Comparison of ENCODE assay signal across 13 mouse cellular contexts in the genomic region with DNA sequence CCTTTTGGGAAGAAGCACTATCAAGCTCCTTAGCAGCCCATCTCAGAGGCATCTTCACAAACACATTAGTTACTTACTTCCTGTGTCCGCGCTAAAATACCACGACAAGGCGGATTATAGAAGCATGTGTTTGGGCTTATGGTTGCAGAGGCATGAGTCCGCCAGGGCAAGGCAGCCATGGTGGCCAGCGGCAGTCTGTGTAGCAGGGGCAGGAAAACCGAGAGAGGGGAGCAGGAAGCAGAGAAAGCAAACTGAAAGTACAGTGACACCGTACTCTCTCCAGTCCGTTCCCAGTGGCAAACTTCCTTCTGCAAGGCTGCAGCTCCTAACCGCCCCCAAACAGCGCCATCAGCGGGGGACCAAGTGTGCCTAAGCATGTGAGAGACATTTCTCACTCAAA. TPM values are rescaled to one million over a fixed set of nuclear protein-coding genes. Genes with fewer than 3 reads are reported as not detected.
DNase-seq lines count a peak whose midpoint lies in the region; ATAC-seq and TF ChIP-seq lines count a peak whose summit lies in the region.
"Had no signal": no experiment of that assay in that cellular context is flagged by ENCODE, and none has a peak within 500 bp of the region (broad histone marks: within the 10 kb centered on the region; RNA-seq: fewer than 3 reads in every experiment).

No protein-coding gene starts in this region.

- no peaks in the 10 kb centered on the region for H3K27me3 ChIP-seq in lung, embryonic 15.5 days
- no peaks in the 10 kb centered on the region for H3K27me3 ChIP-seq in liver, embryonic 11.5 days (replicated peaks; ENCODE audit: control insufficient read depth, insufficient read depth, low read length)
- H3K27me3 ChIP-seq in stomach, embryonic 14.5 days (ENCODE audit: control insufficient read depth, insufficient read depth, low read length): no peaks in the 10 kb centered on the region

- peak overlapping the region; percentile 35; the same call in 1 of the 2 replicates for H3K27ac ChIP-seq in gastrocnemius, adult 2 months
- H3K27ac ChIP-seq in lung, embryonic 15.5 days: no peak overlapping the region
- no peak overlapping the region for H3K27ac ChIP-seq in liver, embryonic 11.5 days (ENCODE audit: low read depth, low read length)
- H3K27ac ChIP-seq in stomach, embryonic 14.5 days (ENCODE audit: low read length): no peak overlapping the region

- 58% methylated on average over 12 of the region's 12 CpGs for WGBS in lung, embryonic 15.5 days
- 35% methylated on average over 12 of the region's 12 CpGs for WGBS in liver, embryonic 11.5 days
- 69% methylated on average over 12 of the region's 12 CpGs for WGBS in stomach, embryonic 14.5 days

- H3K36me3 ChIP-seq in lung, embryonic 15.5 days: no peaks in the 10 kb centered on the region
- no peaks in the 10 kb centered on the region for H3K36me3 ChIP-seq in liver, embryonic 11.5 days (ENCODE audit: control insufficient read depth, insufficient read depth, low read length)
- H3K36me3 ChIP-seq in stomach, embryonic 14.5 days (ENCODE audit: control insufficient read depth, insufficient read depth, low read length): no peaks in the 10 kb centered on the region

- DNase-seq in gastrocnemius, adult 2 months: no peak
- no peak for DNase-seq in gastrocnemius, adult 18-20 months (ENCODE audit: low spot score)
- DNase-seq in lung, postnatal 10 days: no peak
- no peak for DNase-seq in liver, embryonic 11.5 days (ENCODE audit: low spot score)
- DNase-seq in natural killer cell, adult 2 months (ENCODE audit: low spot score in 2 of 2): no peak
- DNase-seq in ovary, postnatal 14 days (ENCODE audit: low spot score): no peak
- DNase-seq: cerebellum, postnatal 25 days; gastrocnemius, postnatal 10 days; right cerebral cortex, postnatal 14 days had no signal

- intact Hi-C loops in gastrocnemius, adult 2 months (cut with DNase I): no loop called here

- 0 out of 2 replicates have a peak overlapping the region, but pooled peaks have one; percentile 12 for H3K9ac ChIP-seq in lung, embryonic 15.5 days
- H3K9ac ChIP-seq in liver, embryonic 11.5 days (ENCODE audit: low read depth, low read length): peak overlapping the region; percentile 35; the same call in 1 of the 2 replicates
- H3K9ac ChIP-seq in stomach, embryonic 14.5 days (replicated peaks; ENCODE audit: low read depth, low read length): no peak overlapping the region

- H3K9me3 ChIP-seq in lung, embryonic 15.5 days: no peaks in the 10 kb centered on the region
- no peaks in the 10 kb centered on the region for H3K9me3 ChIP-seq in liver, embryonic 11.5 days (ENCODE audit: control insufficient read depth, low read length)
- H3K9me3 ChIP-seq in stomach, embryonic 14.5 days (ENCODE audit: control insufficient read depth, low read depth, low read length): no peaks in the 10 kb centered on the region

- TF ChIP-seq CTCF in gastrocnemius, adult 2 months (IDR thresholded peaks at IDR 0.05): no peak

- H3K4me1 ChIP-seq in lung, embryonic 15.5 days: peaks cover 22% of the 10 kb centered on the region
- H3K4me1 ChIP-seq in liver, embryonic 11.5 days (replicated peaks; ENCODE audit: control insufficient read depth, insufficient read depth, low read length): peaks cover 7% of the 10 kb centered on the region
- H3K4me1 ChIP-seq in stomach, embryonic 14.5 days (ENCODE audit: control insufficient read depth, insufficient read depth, low read length): peaks cover 6% of the 10 kb centered on the region; the same call in 1 of the 2 replicates

- no peak for ATAC-seq in lung, embryonic 15.5 days (ENCODE audit: borderline replicate concordance, extremely low read depth, low FRiP score, low TSS enrichment)
- no peak for ATAC-seq in liver, embryonic 11.5 days (replicated peaks; ENCODE audit: low FRiP score)
- ATAC-seq in stomach, embryonic 14.5 days (ENCODE audit: insufficient number of reproducible peaks, insufficient read depth, low FRiP score, low read depth): no peak

- peak overlapping the region; percentile 21; the same call in 1 of the 2 replicates for H3K4me2 ChIP-seq in lung, embryonic 15.5 days
- H3K4me2 ChIP-seq in liver, embryonic 11.5 days: peak overlapping the region; percentile 59
- 0 out of 2 replicates have a peak overlapping the region, but pooled peaks have one; percentile 10 for H3K4me2 ChIP-seq in stomach, embryonic 14.5 days (replicated peaks; ENCODE audit: low read depth, low read length)
- H3K4me2 ChIP-seq: midbrain, embryonic 11.5 days had no signal

- peak overlapping the region; percentile 60 for H3K4me3 ChIP-seq in gastrocnemius, adult 2 months
- peak overlapping the region; percentile 11; the same call in 1 of the 2 replicates for H3K4me3 ChIP-seq in lung, embryonic 15.5 days
- H3K4me3 ChIP-seq in liver, embryonic 11.5 days (ENCODE audit: low read depth, low read length): peak overlapping the region; percentile 41
- H3K4me3 ChIP-seq in stomach, embryonic 14.5 days (ENCODE audit: low read depth, low read length): no peak overlapping the region

RNA-seq across cellular contexts. Expression of a gene that starts 3.1 kb away (rescaled TPM):
- total RNA-seq in gastrocnemius, adult 2 months (2021): 10 to 100 TPM in 1 of 2 experiments, 1 to 10 TPM in 1; 9.6 to 11.2 TPM
- total RNA-seq in gastrocnemius, adult 18-20 months (2021): 10 to 100 TPM; 10.3 to 11.6 TPM
- polyA plus RNA-seq in lung, embryonic 15.5 days (2015; fragmentation: Nextera tagmentation; extraction: Ambion mirVana): 44.0 and 50.9 TPM in 2 replicates
- 6.4 and 8.9 TPM in 2 replicates for polyA plus RNA-seq in liver, embryonic 11.5 days (2014; fragmentation: Nextera tagmentation; extraction: Ambion mirVana)
- polyA plus RNA-seq in stomach, embryonic 14.5 days (2014; fragmentation: Nextera tagmentation; extraction: Ambion mirVana): 33.9 and 37.2 TPM in 2 replicates

RNA-seq across cellular contexts. Expression of a gene that starts 18.8 kb away (rescaled TPM):
- not detected for total RNA-seq in gastrocnemius, adult 2 months (2021)
- under 1 TPM in 1 of 2 experiments, not detected in 1; 0.11 TPM for total RNA-seq in gastrocnemius, adult 18-20 months (2021)
- polyA plus RNA-seq in lung, embryonic 15.5 days (2015; fragmentation: Nextera tagmentation; extraction: Ambion mirVana): 2.6 and 2.8 TPM in 2 replicates
- polyA plus RNA-seq in liver, embryonic 11.5 days (2014; fragmentation: Nextera tagmentation; extraction: Ambion mirVana): 13.8 and 16.4 TPM in 2 replicates
- polyA plus RNA-seq in stomach, embryonic 14.5 days (2014; fragmentation: Nextera tagmentation; extraction: Ambion mirVana): 2.8 and 3.2 TPM in 2 replicates
- total RNA-seq: left cerebral cortex, postnatal 25 days had no signal

RNA-seq across cellular contexts. Expression of a gene that starts 28.5 kb away (rescaled TPM):
- total RNA-seq in gastrocnemius, adult 2 months (2021): 10 to 100 TPM; 52.8 to 53.4 TPM
- total RNA-seq in gastrocnemius, adult 18-20 months (2021): 10 to 100 TPM; 47.9 to 56.7 TPM
- polyA plus RNA-seq in lung, embryonic 15.5 days (2015; fragmentation: Nextera tagmentation; extraction: Ambion mirVana): 63.3 and 63.6 TPM in 2 replicates
- 3.1 and 3.2 TPM in 2 replicates for polyA plus RNA-seq in liver, embryonic 11.5 days (2014; fragmentation: Nextera tagmentation; extraction: Ambion mirVana)
- polyA plus RNA-seq in stomach, embryonic 14.5 days (2014; fragmentation: Nextera tagmentation; extraction: Ambion mirVana): 39.1 and 40.1 TPM in 2 replicates
